Mouse (Mus musculus) bone marrow, adult 2 months (tissue): ENCODE measurements around the gene Gm5767.

ENCODE experiments used
- CTCF ChIP-seq: fragments of 200-500 bp; IDR thresholded peaks from 2 replicates; pipeline ENCODE4 v1.5.1; 2011; ENCODE audit warnings: low read length, control low read depth; ENCODE audit not compliant: control insufficient read depth, insufficient read depth
- POLR2A ChIP-seq: fragments of 200-500 bp; IDR thresholded peaks from 2 replicates; pipeline ENCODE4 v1.6.1; 2011; ENCODE audit warnings: low read depth, mild to moderate bottlenecking, control low read depth, low read length, borderline replicate concordance; ENCODE audit not compliant: control insufficient read depth

- TF ChIP-seq POLR2A (no peak), CTCF (no peak)
Measured at GRCm38 (mm10) chr16:8636867-8637216, 43.7 kb upstream of the Gm5767 start.
